Comparison of ENCODE assay signal across 22 mouse cellular contexts in the genomic region with DNA sequence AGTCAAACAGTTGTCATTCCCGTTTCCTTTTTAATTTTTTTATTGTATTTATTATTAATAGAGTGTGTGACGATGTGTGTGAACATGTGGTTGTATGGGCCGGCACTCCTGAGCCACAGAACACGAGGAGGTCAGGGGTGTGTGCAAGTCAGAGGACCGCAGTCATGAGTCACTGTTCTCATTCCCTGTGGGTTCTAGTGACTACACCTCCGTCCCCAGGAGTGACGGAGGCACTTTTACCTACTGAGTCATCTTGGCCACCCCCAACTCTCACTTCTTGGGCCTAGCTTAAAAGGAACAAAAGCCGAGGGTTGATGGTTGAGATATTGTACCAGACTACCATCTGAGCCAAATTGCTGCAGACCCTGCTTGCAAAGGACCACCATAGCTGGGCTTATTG. TPM values are rescaled to one million over a fixed set of nuclear protein-coding genes. Genes with fewer than 3 reads are reported as not detected.
"Had no signal": no experiment of that assay in that cellular context is flagged by ENCODE, and none has a peak within 500 bp of the region (broad histone marks: within the 10 kb centered on the region; RNA-seq: fewer than 3 reads in every experiment).

No protein-coding gene starts in this region.

- ATAC-seq: liver, postnatal 0 days had no signal

- H3K4me2 ChIP-seq: liver, embryonic 13.5 days; lung, embryonic 15.5 days; midbrain, embryonic 12.5 days; neural tube, embryonic 12.5 days; stomach, embryonic 15.5 days had no signal

- H3K27me3 ChIP-seq: liver, embryonic 13.5 days; lung, embryonic 15.5 days; midbrain, embryonic 12.5 days; neural tube, embryonic 12.5 days; stomach, embryonic 15.5 days had no signal

- H3K36me3 ChIP-seq: stomach, embryonic 15.5 days had no signal

- DNase-seq: kidney, adult 11 months; kidney, adult 9 months; kidney, postnatal 4 days; liver, embryonic 13.5 days; liver, postnatal 0 days; lung, postnatal 14 days; thymus, postnatal 4 days had no signal

- H3K9ac ChIP-seq: liver, embryonic 13.5 days; liver, postnatal 0 days; lung, embryonic 15.5 days; midbrain, embryonic 12.5 days; neural tube, embryonic 12.5 days; stomach, embryonic 15.5 days had no signal

- H3K4me1 ChIP-seq: limb, embryonic 10.5 days; lung, embryonic 15.5 days; midbrain, embryonic 12.5 days; neural tube, embryonic 12.5 days; stomach, embryonic 15.5 days had no signal

- H3K4me3 ChIP-seq: layer of hippocampus, adult 2 months; limb, embryonic 10.5 days; liver, embryonic 13.5 days; lung, embryonic 15.5 days; midbrain, embryonic 12.5 days; neural tube, embryonic 12.5 days; stomach, embryonic 15.5 days had no signal

- H3K9me3 ChIP-seq: limb, embryonic 10.5 days; liver, embryonic 13.5 days; lung, embryonic 15.5 days; midbrain, embryonic 12.5 days; neural tube, embryonic 12.5 days; stomach, embryonic 15.5 days had no signal

- H3K27ac ChIP-seq: kidney, postnatal 0 days; layer of hippocampus, adult 2 months; limb, embryonic 10.5 days; liver, embryonic 13.5 days; lung, embryonic 15.5 days; macrophage; midbrain, embryonic 12.5 days; neural tube, embryonic 12.5 days; stomach, embryonic 15.5 days had no signal

RNA-seq across cellular contexts. Expression of gene Apon, which starts 2.4 kb away (rescaled TPM):
- total RNA-seq: layer of hippocampus, adult 2 months; layer of hippocampus, postnatal 10 days; left cerebral cortex, postnatal 14 days; midbrain, postnatal 0 days had no signal
- polyA plus RNA-seq: macrophage; midbrain, postnatal 0 days had no signal

RNA-seq across cellular contexts. Expression of gene Apof, which starts 12.1 kb away (rescaled TPM):
- total RNA-seq: layer of hippocampus, adult 2 months; layer of hippocampus, postnatal 10 days; left cerebral cortex, postnatal 14 days; megakaryocyte-erythroid progenitor cell, adult 5-6 weeks; midbrain, postnatal 0 days had no signal
- polyA plus RNA-seq: limb, embryonic 10.5 days; midbrain, embryonic 12.5 days; neural tube, embryonic 12.5 days; thymus, postnatal 0 days had no signal

RNA-seq across cellular contexts. Expression of gene Mip, which starts 30.7 kb away (rescaled TPM):
- total RNA-seq: layer of hippocampus, adult 2 months; layer of hippocampus, postnatal 10 days; left cerebral cortex, postnatal 14 days; neutrophil, adult 5-6 weeks had no signal
- polyA plus RNA-seq: kidney, postnatal 0 days; liver, embryonic 13.5 days; liver, postnatal 0 days; lung, embryonic 15.5 days; macrophage; midbrain, postnatal 0 days; neural tube, embryonic 12.5 days; spleen, adult 2 months; stomach, embryonic 15.5 days; thymus, postnatal 0 days had no signal
